Mouse (Mus musculus) midbrain, embryonic 16.5 days (tissue): ENCODE measurements around the gene Zbtb46. TPM values are rescaled to one million over a fixed set of nuclear protein-coding genes. Genes with fewer than 3 reads are reported as not detected.
A peak's percentile ranks its signal among the peaks of the same experiment; 100 is the strongest.

Experiments used
- ATAC-seq: fragments of 200-750 bp; cut with Nextera tagmentation; 2 replicates; pipeline ENCODE4 v1.8.0; 2017; ENCODE audit warnings: moderate TSS enrichment
- H3K27ac ChIP-seq: fragments of 300-500 bp; sonication (generic); 2 replicates; pipeline ENCODE4 v1.5.1; 2014; ENCODE audit warnings: mild to moderate bottlenecking, low read length, mixed read lengths
- H3K27me3 ChIP-seq: fragments of 300-500 bp; sonication (generic); 2 replicates; pipeline ENCODE4 v1.6.1; 2014; ENCODE audit warnings: low read depth, low read length, mixed read lengths; ENCODE audit not compliant: control insufficient read depth, insufficient read depth
- H3K36me3 ChIP-seq: fragments of 300-500 bp; sonication (generic); 2 replicates; pipeline ENCODE4 v1.6.1; 2014; ENCODE audit warnings: mild to moderate bottlenecking, low read length, moderate library complexity, mixed read lengths; ENCODE audit not compliant: control insufficient read depth, insufficient read depth
- H3K4me1 ChIP-seq: fragments of 300-500 bp; sonication (generic); 2 replicates; pipeline ENCODE4 v1.6.1; 2014; ENCODE audit warnings: mild to moderate bottlenecking, low read length, mixed read lengths; ENCODE audit not compliant: control insufficient read depth, insufficient read depth
- H3K4me2 ChIP-seq: fragments of 300-500 bp; sonication (generic); 2 replicates; pipeline ENCODE4 v1.6.1; 2014; ENCODE audit warnings: mild to moderate bottlenecking, low read length, mixed read lengths
- H3K4me3 ChIP-seq: fragments of 300-500 bp; sonication (generic); 2 replicates; pipeline ENCODE4 v1.5.1; 2014; ENCODE audit warnings: low read depth, mild to moderate bottlenecking, low read length, moderate library complexity, mixed read lengths
- H3K9ac ChIP-seq: fragments of 300-500 bp; sonication (generic); 2 replicates; pipeline ENCODE4 v1.6.1; 2014; ENCODE audit warnings: low read depth, low read length, mixed read lengths
- H3K9me3 ChIP-seq: fragments of 300-500 bp; sonication (generic); replicated peaks from 2 replicates; pipeline ENCODE4 v1.6.1; 2014; ENCODE audit warnings: mild to moderate bottlenecking, low read length, mixed read lengths; ENCODE audit not compliant: control insufficient read depth, poor library complexity, severe bottlenecking
- WGBS: fragments of 180-500 bp; shearing (Covaris S2); extraction: QIAGEN DNeasy Blood & Tissue Kit; methylation state at CpG from one replicate; pipeline ENCODE4 v1.1.7; 2014; 5-methylcytosine and 5-hydroxymethylcytosine counted together
- polyA plus RNA-seq: library from polyadenylated mRNA; unstranded; fragments of >200 nt; fragmentation: Nextera tagmentation; extraction: Ambion mirVana; gene quantifications from 2 replicates; pipeline ENCODE4 v1.2.1, GENCODE M21; 2015

The Zbtb46 gene
- polyA plus RNA-seq, 1 experiment from 2014 or later = 21.6 TPM

DNA sequence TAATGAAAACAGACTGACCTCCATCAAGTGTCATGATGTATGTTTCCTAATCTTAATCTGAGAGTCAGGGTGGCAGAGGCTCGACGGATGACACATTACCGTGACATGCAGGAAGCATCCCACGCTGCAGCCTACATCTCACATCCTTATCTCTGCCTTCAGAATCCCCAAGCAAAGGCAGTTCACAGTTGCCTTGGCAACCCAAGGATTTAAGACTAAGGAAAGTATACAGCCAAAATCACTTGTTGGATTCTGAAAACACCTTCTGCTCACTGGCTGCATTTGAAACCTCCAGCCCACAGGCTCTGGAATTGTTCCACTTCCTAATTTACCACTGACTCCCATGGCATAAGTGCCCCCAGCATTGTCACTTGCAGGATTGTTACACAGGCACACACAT is 38.8 kb downstream of the Zbtb46 start:
- ATAC-seq = no peak
- H3K27ac ChIP-seq = no peak overlapping the region
- 74% methylated on average over 4 of the region's 4 CpGs for WGBS

DNA sequence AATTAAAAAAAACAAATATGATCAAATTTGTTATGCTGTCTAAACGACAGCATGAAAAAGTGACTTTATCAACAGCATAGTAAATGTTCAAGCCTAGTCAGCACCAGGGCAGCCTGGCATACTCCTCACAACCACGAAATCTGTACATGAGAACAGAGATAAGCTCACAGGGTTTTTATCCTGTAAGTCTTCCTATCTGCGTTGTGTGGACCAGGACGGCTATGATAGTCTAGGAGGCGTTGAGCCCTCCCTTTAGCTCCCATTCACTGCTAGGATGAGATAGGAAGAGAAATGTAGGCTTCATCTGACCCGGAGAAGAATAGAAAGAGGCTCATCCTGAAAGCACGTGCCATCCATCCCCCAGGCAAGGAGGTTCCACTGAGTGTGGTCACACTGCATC is 39.9 kb downstream of the Zbtb46 start:
- no peaks in the 10 kb centered on the region for H3K4me1 ChIP-seq
- H3K27ac ChIP-seq = no peak overlapping the region
- no peaks in the 10 kb centered on the region for H3K9me3 ChIP-seq
- H3K4me2 ChIP-seq = no peak overlapping the region
- H3K27me3 ChIP-seq = no peaks in the 10 kb centered on the region
- H3K36me3 ChIP-seq = peaks cover 18% of the 10 kb centered on the region
- no peak overlapping the region for H3K9ac ChIP-seq
- no peak for ATAC-seq
- H3K4me3 ChIP-seq = no peak overlapping the region
- WGBS = 82% methylated on average over 7 of the region's 7 CpGs

More for the DNA sequence above, 38.8 kb downstream of the Zbtb46 start:
- H3K4me3 ChIP-seq = no peak overlapping the region
- no peaks in the 10 kb centered on the region for H3K4me1 ChIP-seq
- H3K36me3 ChIP-seq = peaks cover 18% of the 10 kb centered on the region
- H3K9me3 ChIP-seq = no peaks in the 10 kb centered on the region
- H3K27me3 ChIP-seq = no peaks in the 10 kb centered on the region
- no peak overlapping the region for H3K4me2 ChIP-seq
- H3K9ac ChIP-seq = no peak overlapping the region

DNA sequence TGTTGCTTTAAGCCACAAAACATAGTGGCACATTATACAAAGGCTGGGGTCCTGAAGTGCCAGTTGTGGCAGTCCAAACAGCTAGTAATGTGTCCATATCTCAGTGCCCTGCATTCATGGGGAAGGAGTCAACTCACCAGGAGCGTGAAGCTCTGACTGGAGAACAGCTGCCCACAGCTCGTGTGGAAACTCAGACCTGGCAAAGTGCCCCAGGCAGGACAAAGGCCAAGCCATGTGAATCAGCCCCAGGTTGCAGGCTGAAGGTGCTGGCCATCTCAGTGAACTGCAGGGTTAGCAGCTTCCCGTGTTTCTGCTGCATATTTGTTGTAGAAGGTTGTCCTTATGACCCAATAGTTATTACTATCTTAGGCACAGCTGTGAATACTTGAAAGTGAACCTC is 43.3 kb downstream of the Zbtb46 start:
- Histone ChIP-seq H3K9ac (no peak overlapping the region), H3K36me3 (no peaks in the 10 kb centered on the region), H3K4me1 (no peaks in the 10 kb centered on the region), H3K27ac (no peak overlapping the region), H3K9me3 (no peaks in the 10 kb centered on the region), H3K27me3 (no peaks in the 10 kb centered on the region), H3K4me2 (no peak overlapping the region), H3K4me3 (no peak overlapping the region)
- no peak for ATAC-seq
- 67% methylated on average over 3 of the region's 3 CpGs for WGBS

DNA sequence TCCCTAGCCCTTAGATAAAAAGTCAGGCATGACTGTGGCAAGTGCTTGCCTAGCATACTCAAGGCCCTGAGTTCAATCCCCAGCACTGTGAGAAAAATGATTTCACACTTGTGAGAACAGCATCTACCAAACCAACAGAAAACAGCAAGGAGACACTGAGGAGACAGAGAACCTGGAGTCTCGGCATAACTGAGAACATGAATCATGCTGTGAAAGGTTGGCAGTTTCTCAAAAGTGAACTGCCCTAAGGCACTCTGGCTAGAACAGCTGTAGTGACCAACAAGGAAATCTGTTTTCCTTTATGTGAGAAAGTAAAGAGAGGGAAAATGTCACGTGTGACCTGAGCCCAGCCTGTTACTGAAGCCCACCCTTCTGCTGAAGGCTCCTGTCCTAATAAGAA is 46.1 kb downstream of the Zbtb46 start:
- no peaks in the 10 kb centered on the region for H3K27me3 ChIP-seq
- no peak overlapping the region for H3K4me3 ChIP-seq
- WGBS = 64% methylated on average over 2 of the region's 2 CpGs
- no peak for ATAC-seq
- H3K4me1 ChIP-seq = no peaks in the 10 kb centered on the region
- no peak overlapping the region for H3K4me2 ChIP-seq
- no peak overlapping the region for H3K27ac ChIP-seq
- no peak overlapping the region for H3K9ac ChIP-seq
- no peaks in the 10 kb centered on the region for H3K9me3 ChIP-seq
- no peaks in the 10 kb centered on the region for H3K36me3 ChIP-seq

DNA sequence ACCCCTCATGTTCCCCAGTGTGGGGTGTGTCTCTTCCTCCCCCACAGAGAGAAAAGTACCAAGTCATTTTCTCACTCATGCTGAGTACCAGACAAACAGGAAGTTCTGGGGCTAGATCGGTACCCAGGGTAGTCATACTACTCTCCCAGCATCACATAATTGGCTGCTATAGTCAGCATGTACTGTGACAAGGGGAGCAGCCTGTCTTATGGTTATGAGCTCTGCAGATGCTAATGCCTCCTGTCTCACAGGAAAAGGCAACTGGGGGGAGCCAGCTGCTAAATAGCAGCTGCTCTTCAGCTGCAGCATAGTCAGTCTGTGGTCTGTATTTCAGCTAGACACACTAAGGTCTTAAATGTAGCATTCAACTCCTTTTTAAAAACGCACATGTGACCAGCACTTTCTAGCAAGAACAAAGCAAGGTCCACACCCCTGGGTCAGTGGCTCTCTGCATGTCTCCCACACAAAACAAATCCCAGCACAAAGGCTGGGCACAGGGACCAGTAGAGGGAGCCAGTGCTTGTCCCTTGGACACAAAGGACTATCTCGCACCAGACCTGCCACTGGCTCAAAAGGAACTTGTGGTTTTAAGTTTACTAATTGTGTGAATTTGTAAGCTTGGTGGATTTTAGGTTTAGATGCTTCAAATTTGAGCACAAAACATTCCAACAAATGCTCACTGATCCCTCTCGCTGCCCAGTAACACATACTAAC is 48.3 kb downstream of the Zbtb46 start:
- H3K4me1 ChIP-seq = no peaks in the 10 kb centered on the region
- no peak overlapping the region for H3K4me3 ChIP-seq
- ATAC-seq = peak; percentile 76; the same call in 1 of the 2 replicates
- H3K36me3 ChIP-seq = no peaks in the 10 kb centered on the region
- H3K9ac ChIP-seq = no peak overlapping the region
- H3K9me3 ChIP-seq = no peaks in the 10 kb centered on the region
- WGBS = 31% methylated on average over 4 of the region's 4 CpGs
- H3K27ac ChIP-seq = no peak overlapping the region
- no peak overlapping the region for H3K4me2 ChIP-seq
- no peaks in the 10 kb centered on the region for H3K27me3 ChIP-seq

DNA sequence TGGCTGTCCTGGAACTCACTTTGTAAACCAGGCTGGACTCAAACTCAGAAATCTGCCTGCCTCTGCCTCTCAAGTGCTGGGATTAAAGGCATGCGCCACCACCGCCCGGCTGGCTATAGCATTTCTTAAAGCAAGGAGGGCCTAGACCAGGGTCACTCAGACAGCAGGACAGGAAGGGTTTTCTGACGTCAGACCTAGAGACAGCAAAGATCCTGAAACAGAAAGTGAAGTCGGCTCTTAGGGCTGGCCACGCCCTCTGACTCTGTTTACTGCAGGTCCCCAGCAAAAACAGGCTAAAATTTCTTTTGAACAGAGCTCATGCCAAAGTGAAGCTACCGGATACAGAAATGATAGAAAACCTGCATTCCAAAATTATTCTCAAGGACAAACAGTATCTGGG is 49.6 kb downstream of the Zbtb46 start:
- WGBS = 89% methylated on average over 7 of the region's 7 CpGs

DNA sequence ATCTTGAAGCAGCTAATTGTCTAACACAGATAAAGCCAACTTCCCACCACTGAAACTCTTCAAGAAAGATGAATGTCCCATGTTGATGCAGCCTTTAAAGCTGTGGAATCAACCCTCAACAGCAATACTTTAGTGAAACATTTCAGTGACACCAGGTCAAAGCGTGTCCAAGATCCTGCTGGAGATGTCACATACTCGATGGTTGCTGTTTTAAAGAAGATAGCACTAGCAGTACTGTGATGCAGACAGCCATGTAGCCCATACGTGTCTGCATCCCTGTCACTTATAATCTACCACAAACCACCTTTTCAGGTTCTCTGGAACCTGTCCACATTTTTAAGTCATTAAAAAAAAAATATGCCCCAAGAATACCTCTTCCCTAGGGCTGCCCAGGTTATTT is 55.5 kb downstream of the Zbtb46 start:
- H3K4me1 ChIP-seq = no peaks in the 10 kb centered on the region
- H3K9ac ChIP-seq = no peak overlapping the region
- no peak overlapping the region for H3K4me3 ChIP-seq
- ATAC-seq = no peak
- 91% methylated on average over 3 of the region's 3 CpGs for WGBS
- H3K27me3 ChIP-seq = no peaks in the 10 kb centered on the region
- no peaks in the 10 kb centered on the region for H3K9me3 ChIP-seq
- no peak overlapping the region for H3K27ac ChIP-seq
- no peak overlapping the region for H3K4me2 ChIP-seq
- H3K36me3 ChIP-seq = no peaks in the 10 kb centered on the region

More for the DNA sequence above, 49.6 kb downstream of the Zbtb46 start:
- H3K27me3 ChIP-seq = no peaks in the 10 kb centered on the region
- H3K27ac ChIP-seq = no peak overlapping the region
- no peak overlapping the region for H3K9ac ChIP-seq
- H3K4me2 ChIP-seq = no peak overlapping the region
- H3K4me1 ChIP-seq = no peaks in the 10 kb centered on the region
- no peaks in the 10 kb centered on the region for H3K9me3 ChIP-seq
- ATAC-seq = no peak
- H3K36me3 ChIP-seq = no peaks in the 10 kb centered on the region
- no peak overlapping the region for H3K4me3 ChIP-seq

DNA sequence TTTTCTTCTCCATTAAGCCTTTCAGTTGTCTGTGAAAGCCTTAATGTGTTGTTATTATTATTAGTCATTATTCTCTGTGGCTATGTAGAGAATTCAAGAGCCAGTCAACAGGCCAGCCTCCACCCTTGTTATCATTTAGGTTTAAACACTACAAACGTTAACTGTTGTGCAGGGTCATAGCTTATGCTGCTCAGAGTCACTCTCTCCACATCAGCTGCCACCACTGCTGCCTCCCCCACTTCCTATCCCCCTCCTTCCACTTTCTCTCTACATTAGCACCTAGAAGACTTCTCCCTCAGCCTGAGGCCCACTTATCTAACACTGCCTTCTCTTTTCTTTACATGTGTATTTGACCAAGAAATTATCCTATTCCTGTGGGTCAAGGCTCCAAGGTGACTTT is 57.7 kb downstream of the Zbtb46 start:
- H3K9me3 ChIP-seq = no peaks in the 10 kb centered on the region
- no peaks in the 10 kb centered on the region for H3K4me1 ChIP-seq
- H3K4me2 ChIP-seq = no peak overlapping the region
- H3K36me3 ChIP-seq = no peaks in the 10 kb centered on the region
- WGBS = 25% methylated on average over 1 of the region's 1 CpGs
- no peak overlapping the region for H3K4me3 ChIP-seq
- no peak for ATAC-seq
- H3K9ac ChIP-seq = no peak overlapping the region
- H3K27me3 ChIP-seq = no peaks in the 10 kb centered on the region
- H3K27ac ChIP-seq = no peak overlapping the region

DNA sequence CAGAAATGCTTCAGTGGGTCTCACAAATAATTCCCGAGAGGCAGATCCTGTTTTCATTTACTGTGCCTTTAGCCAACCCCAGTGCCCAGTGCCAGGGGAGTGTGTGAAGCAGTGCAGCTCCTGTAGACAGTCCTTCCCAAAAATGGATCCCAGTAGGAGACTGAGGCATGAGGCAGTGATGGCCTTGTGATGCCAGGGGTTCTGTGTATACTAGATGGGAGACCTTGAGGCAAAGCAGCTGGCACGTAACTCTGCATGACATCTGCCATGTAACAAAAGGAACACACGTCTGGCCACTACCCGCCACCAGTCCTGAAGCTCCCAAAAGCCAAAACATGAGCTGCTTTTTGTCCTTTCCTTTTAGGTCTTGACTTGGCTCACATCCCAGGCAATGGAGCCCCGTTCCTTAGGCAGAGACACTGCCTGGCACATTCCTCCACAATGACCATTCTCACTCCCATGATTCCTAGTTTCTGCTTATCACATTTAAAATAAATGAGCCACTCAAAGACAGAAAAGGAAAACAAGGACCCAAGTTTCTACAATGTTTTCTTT is 61.9 kb downstream of the Zbtb46 start:
- no peak overlapping the region for H3K27ac ChIP-seq
- 61% methylated on average over 5 of the region's 5 CpGs for WGBS
- ATAC-seq = no peak

More for the DNA sequence above, 61.9 kb downstream of the Zbtb46 start:
- no peaks in the 10 kb centered on the region for H3K27me3 ChIP-seq
- H3K9me3 ChIP-seq = no peaks in the 10 kb centered on the region
- no peak overlapping the region for H3K9ac ChIP-seq
- H3K36me3 ChIP-seq = no peaks in the 10 kb centered on the region
- no peak overlapping the region for H3K4me2 ChIP-seq
- H3K4me3 ChIP-seq = no peak overlapping the region
- H3K4me1 ChIP-seq = no peaks in the 10 kb centered on the region
